Mouse (Mus musculus): ENCODE results near the gene Ikzf1. TPM values are rescaled to one million over a fixed set of nuclear protein-coding genes. Genes with fewer than 3 reads are reported as not detected.

The Ikzf1 gene
- total RNA-seq, 1 experiment from 2014 or later: 177 TPM

GRCm38 (mm10) chr11:11711748-11712147 lies 26.9 kb downstream of the Ikzf1 start:
- ATAC-seq (replicated peaks; ENCODE audit: insufficient number of reproducible peaks, low FRiP score, low TSS enrichment, poor library complexity, severe bottlenecking): peak; percentile 29; the same call in 1 of the 2 replicates

- ATAC-seq (replicated peaks; ENCODE audit: insufficient number of reproducible peaks, low FRiP score, low TSS enrichment, poor library complexity, severe bottlenecking): no peak
Measured at GRCm38 (mm10) chr11:11714676-11715075, 29.9 kb downstream of the Ikzf1 start.

- peak; percentile 61 for ATAC-seq (replicated peaks; ENCODE audit: insufficient number of reproducible peaks, low FRiP score, low TSS enrichment, poor library complexity, severe bottlenecking)
Measured at GRCm38 (mm10) chr11:11715963-11716691, 31.3 kb downstream of the Ikzf1 start.

- ATAC-seq (replicated peaks; ENCODE audit: insufficient number of reproducible peaks, low FRiP score, low TSS enrichment, poor library complexity, severe bottlenecking): 0 out of 2 replicates have a peak, but pooled peaks have one; percentile 28
Measured at GRCm38 (mm10) chr11:11716692-11717037, 31.9 kb downstream of the Ikzf1 start.

GRCm38 (mm10) chr11:11717606-11718167 lies 32.9 kb downstream of the Ikzf1 start:
- no peak for ATAC-seq (replicated peaks; ENCODE audit: insufficient number of reproducible peaks, low FRiP score, low TSS enrichment, poor library complexity, severe bottlenecking)

GRCm38 (mm10) chr11:11719748-11720147 lies 34.9 kb downstream of the Ikzf1 start:
- no peak for ATAC-seq (replicated peaks; ENCODE audit: insufficient number of reproducible peaks, low FRiP score, low TSS enrichment, poor library complexity, severe bottlenecking)

- no peak for ATAC-seq (replicated peaks; ENCODE audit: insufficient number of reproducible peaks, low FRiP score, low TSS enrichment, poor library complexity, severe bottlenecking)
Measured at GRCm38 (mm10) chr11:11725252-11725875, 40.6 kb downstream of the Ikzf1 start.

GRCm38 (mm10) chr11:11725876-11726525 lies 41.2 kb downstream of the Ikzf1 start:
- no peak for ATAC-seq (replicated peaks; ENCODE audit: insufficient number of reproducible peaks, low FRiP score, low TSS enrichment, poor library complexity, severe bottlenecking)

GRCm38 (mm10) chr11:11726807-11727276 lies 42.0 kb downstream of the Ikzf1 start:
- no peak for ATAC-seq (replicated peaks; ENCODE audit: insufficient number of reproducible peaks, low FRiP score, low TSS enrichment, poor library complexity, severe bottlenecking)

GRCm38 (mm10) chr11:11727936-11728556 lies 43.2 kb downstream of the Ikzf1 start:
- ATAC-seq (replicated peaks; ENCODE audit: insufficient number of reproducible peaks, low FRiP score, low TSS enrichment, poor library complexity, severe bottlenecking): no peak

GRCm38 (mm10) chr11:11729216-11729615 lies 44.4 kb downstream of the Ikzf1 start:
- no peak for ATAC-seq (replicated peaks; ENCODE audit: insufficient number of reproducible peaks, low FRiP score, low TSS enrichment, poor library complexity, severe bottlenecking)

- peak; percentile 77 for ATAC-seq (replicated peaks; ENCODE audit: insufficient number of reproducible peaks, low FRiP score, low TSS enrichment, poor library complexity, severe bottlenecking)
Measured at GRCm38 (mm10) chr11:11730062-11730461, 45.3 kb downstream of the Ikzf1 start.

GRCm38 (mm10) chr11:11731727-11732126 lies 46.9 kb downstream of the Ikzf1 start:
- ATAC-seq (replicated peaks; ENCODE audit: insufficient number of reproducible peaks, low FRiP score, low TSS enrichment, poor library complexity, severe bottlenecking): no peak

GRCm38 (mm10) chr11:11732972-11733770 lies 48.4 kb downstream of the Ikzf1 start:
- no peak for ATAC-seq (replicated peaks; ENCODE audit: insufficient number of reproducible peaks, low FRiP score, low TSS enrichment, poor library complexity, severe bottlenecking)

- ATAC-seq (replicated peaks; ENCODE audit: insufficient number of reproducible peaks, low FRiP score, low TSS enrichment, poor library complexity, severe bottlenecking): no peak
Measured at GRCm38 (mm10) chr11:11735155-11735554, 50.4 kb downstream of the Ikzf1 start.

- ATAC-seq (replicated peaks; ENCODE audit: insufficient number of reproducible peaks, low FRiP score, low TSS enrichment, poor library complexity, severe bottlenecking): no peak; the same call in 1 of the 2 replicates
Measured at GRCm38 (mm10) chr11:11736948-11737347, 52.1 kb downstream of the Ikzf1 start.

GRCm38 (mm10) chr11:11737562-11737961 lies 52.8 kb downstream of the Ikzf1 start:
- no peak for ATAC-seq (replicated peaks; ENCODE audit: insufficient number of reproducible peaks, low FRiP score, low TSS enrichment, poor library complexity, severe bottlenecking)

GRCm38 (mm10) chr11:11739054-11739453 lies 54.3 kb downstream of the Ikzf1 start:
- no peak for ATAC-seq (replicated peaks; ENCODE audit: insufficient number of reproducible peaks, low FRiP score, low TSS enrichment, poor library complexity, severe bottlenecking)
